Comparison of ENCODE assay signal across 8 mouse cellular contexts in the genomic region with DNA sequence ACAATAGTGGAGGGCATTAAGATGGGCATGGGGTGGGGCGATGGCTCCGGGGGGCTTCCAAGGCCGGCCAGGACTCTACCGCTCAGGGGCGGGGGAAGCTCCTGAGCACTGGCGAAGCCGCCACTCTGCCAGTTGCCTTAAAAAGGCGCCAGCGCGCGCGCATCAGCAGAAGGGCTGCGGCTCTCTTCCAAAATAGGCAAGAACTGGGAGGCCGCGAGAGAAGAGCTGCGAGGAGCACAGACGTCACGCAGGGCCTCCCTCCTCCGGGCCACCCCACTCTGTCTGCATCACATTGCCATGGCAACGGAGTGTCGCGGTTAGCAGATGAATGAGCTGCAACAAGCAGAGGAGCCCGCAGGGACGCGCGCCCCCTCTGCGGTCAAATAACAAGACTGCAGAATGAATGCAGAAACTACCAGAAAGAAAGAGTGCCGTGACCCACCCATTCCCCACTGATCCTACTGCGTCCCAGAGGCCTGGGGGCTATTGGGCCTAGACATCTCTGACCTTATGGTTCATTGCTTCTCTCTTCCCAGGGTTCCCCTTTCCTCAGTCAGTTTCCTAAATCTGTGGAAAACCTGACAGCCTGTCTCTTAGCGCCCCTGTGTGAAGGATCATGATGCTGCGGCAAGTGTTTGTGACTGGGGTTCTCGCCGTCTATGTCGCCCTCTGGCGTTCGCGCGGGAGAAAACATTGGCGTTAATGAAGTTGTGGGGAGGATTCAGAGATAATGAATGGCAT. TPM values are rescaled to one million over a fixed set of nuclear protein-coding genes. Genes with fewer than 3 reads are reported as not detected.
DNase-seq lines count a peak whose midpoint lies in the region; ATAC-seq and TF ChIP-seq lines count a peak whose summit lies in the region.

No protein-coding gene starts in this region.

- peak overlapping the region; percentile 26; the same call in 1 of the 2 replicates for H3K9ac ChIP-seq in embryonic facial prominence, embryonic 11.5 days (replicated peaks; ENCODE audit: low read length)
- peak overlapping the region; percentile 47 for H3K9ac ChIP-seq in limb, embryonic 12.5 days (replicated peaks)
- H3K9ac ChIP-seq in midbrain, embryonic 16.5 days (ENCODE audit: low read depth, low read length) = peak overlapping the region; percentile 66

- no peaks in the 10 kb centered on the region for H3K36me3 ChIP-seq in embryonic facial prominence, embryonic 11.5 days (replicated peaks; ENCODE audit: control insufficient read depth, insufficient read depth, low read depth, low read length)
- H3K36me3 ChIP-seq in limb, embryonic 12.5 days = no peaks in the 10 kb centered on the region
- no peaks in the 10 kb centered on the region for H3K36me3 ChIP-seq in midbrain, embryonic 16.5 days (ENCODE audit: control insufficient read depth, insufficient read depth, low read length)
- no peaks in the 10 kb centered on the region for H3K36me3 ChIP-seq in spleen, adult 2 months (ENCODE audit: control insufficient read depth, insufficient read depth, low read length)

- 0 out of 2 replicates have a peak, but pooled peaks cover 2% of the 10 kb centered on the region for H3K4me1 ChIP-seq in embryonic facial prominence, embryonic 11.5 days (ENCODE audit: control insufficient read depth, insufficient read depth, low read length)
- H3K4me1 ChIP-seq in limb, embryonic 12.5 days (replicated peaks) = peaks cover 8% of the 10 kb centered on the region
- H3K4me1 ChIP-seq in midbrain, embryonic 16.5 days (ENCODE audit: control insufficient read depth, insufficient read depth, low read length) = peaks cover 24% of the 10 kb centered on the region
- H3K4me1 ChIP-seq in spleen, adult 2 months (ENCODE audit: control insufficient read depth, insufficient read depth, insufficient read length) = peaks cover 4% of the 10 kb centered on the region; the same call in 1 of the 2 replicates

- under 1% methylated on average over 39 of the region's 39 CpGs for WGBS in embryonic facial prominence, embryonic 11.5 days
- 1% methylated on average over 39 of the region's 39 CpGs for WGBS in limb, embryonic 12.5 days
- under 1% methylated on average over 39 of the region's 39 CpGs for WGBS in midbrain, embryonic 16.5 days
- WGBS in spleen, adult 2 months = 2% methylated on average over 39 of the region's 39 CpGs

- TF ChIP-seq POLR2A in spleen, adult 2 months (IDR thresholded peaks at IDR 0.05; ENCODE audit: low read depth, low read length) = no peak

- peak overlapping the region; percentile 35 for H3K4me2 ChIP-seq in embryonic facial prominence, embryonic 11.5 days (ENCODE audit: low read depth, low read length)
- peak overlapping the region; percentile 64 for H3K4me2 ChIP-seq in limb, embryonic 12.5 days
- peak overlapping the region; percentile 72 for H3K4me2 ChIP-seq in midbrain, embryonic 16.5 days (ENCODE audit: low read length)

- no peaks in the 10 kb centered on the region for H3K27me3 ChIP-seq in embryonic facial prominence, embryonic 11.5 days (ENCODE audit: control insufficient read depth, insufficient read depth, low read length)
- peaks cover 29% of the 10 kb centered on the region for H3K27me3 ChIP-seq in limb, embryonic 12.5 days
- no peaks in the 10 kb centered on the region for H3K27me3 ChIP-seq in midbrain, embryonic 16.5 days (ENCODE audit: control insufficient read depth, insufficient read depth, low read depth, low read length)
- no peaks in the 10 kb centered on the region; the same call in 1 of the 2 replicates for H3K27me3 ChIP-seq in spleen, adult 2 months (ENCODE audit: control insufficient read depth, insufficient read depth, low read length)

- peak overlapping the region; percentile 19; the same call in 1 of the 2 replicates for H3K4me3 ChIP-seq in embryonic facial prominence, embryonic 11.5 days (ENCODE audit: low read depth, low read length)
- H3K4me3 ChIP-seq in limb, embryonic 12.5 days (replicated peaks) = peak overlapping the region; percentile 34
- H3K4me3 ChIP-seq in midbrain, embryonic 16.5 days (ENCODE audit: low read depth, low read length) = peak overlapping the region; percentile 41
- no peak overlapping the region for H3K4me3 ChIP-seq in spleen, adult 2 months (ENCODE audit: extremely low read depth, insufficient read depth, insufficient read length)

- ATAC-seq in embryonic facial prominence, embryonic 11.5 days (replicated peaks; ENCODE audit: insufficient number of reproducible peaks, low FRiP score, low TSS enrichment, low read depth) = peak; percentile 91
- peak; percentile 82 for ATAC-seq in limb, embryonic 12.5 days (ENCODE audit: insufficient number of reproducible peaks, insufficient read depth, low FRiP score, low TSS enrichment, low read depth)
- ATAC-seq in midbrain, embryonic 16.5 days = peak; percentile 98

- TF ChIP-seq CTCF in spleen, adult 2 months (IDR thresholded peaks at IDR 0.05; ENCODE audit: extremely low read depth, insufficient read depth, insufficient read length, insufficient replicate concordance) = peak; percentile 95; the same call in 1 of the 2 replicates

- DNase-seq in 3134 (ENCODE audit: extremely low read depth, insufficient read length, low spot score) = peak; percentile 80
- peak; percentile 88 for DNase-seq in adrenal gland, postnatal 14 days
- peak; percentile 92 for DNase-seq in embryonic facial prominence, embryonic 11.5 days (ENCODE audit: low spot score)
- peak; percentile 66 for DNase-seq in heart, adult 8-10 months (ENCODE audit: low spot score)
- peak; percentile 48 to 70 for DNase-seq in kidney, adult 8-10 months
- DNase-seq in spleen, adult 2 months (ENCODE audit: low read depth in 1 of 2, low spot score in 2 of 2) = peak; percentile 59 to 68

- H3K9me3 ChIP-seq in embryonic facial prominence, embryonic 11.5 days (replicated peaks; ENCODE audit: control insufficient read depth, low read length) = no peaks in the 10 kb centered on the region
- H3K9me3 ChIP-seq in limb, embryonic 12.5 days = peaks cover 10% of the 10 kb centered on the region; the same call in 1 of the 2 replicates
- no peaks in the 10 kb centered on the region for H3K9me3 ChIP-seq in midbrain, embryonic 16.5 days (replicated peaks; ENCODE audit: control insufficient read depth, low read length, poor library complexity, severe bottlenecking)

- H3K27ac ChIP-seq in embryonic facial prominence, embryonic 11.5 days (replicated peaks; ENCODE audit: low read depth, low read length) = no peak overlapping the region
- peak overlapping the region; percentile 41; the same call in 1 of the 2 replicates for H3K27ac ChIP-seq in limb, embryonic 12.5 days
- peak overlapping the region; percentile 95 for H3K27ac ChIP-seq in midbrain, embryonic 16.5 days (ENCODE audit: low read length)
- H3K27ac ChIP-seq in spleen, adult 2 months (ENCODE audit: insufficient read depth, low read length) = no peak overlapping the region

RNA-seq across cellular contexts. Expression of a gene that starts 11.7 kb away (rescaled TPM):
- 0.26 TPM in 2 replicates for total RNA-seq in adrenal gland, postnatal 14 days (2021)
- not detected in 2 replicates for polyA plus RNA-seq in embryonic facial prominence, embryonic 11.5 days (2014; fragmentation: Nextera tagmentation; extraction: Ambion mirVana)
- under 1 TPM in 1 of 4 experiments, not detected in 3; 0.08 TPM for total RNA-seq in heart, adult 8-10 months (2022)
- not detected in 2 replicates for polyA plus RNA-seq in limb, embryonic 12.5 days (2016; fragmentation: Nextera tagmentation; extraction: Ambion mirVana)
- polyA plus RNA-seq in midbrain, embryonic 16.5 days (2015; fragmentation: Nextera tagmentation; extraction: Ambion mirVana) = 0.58 and 0.82 TPM in 2 replicates
- polyA plus RNA-seq in spleen, adult 2 months (2012; rRNA removed) = 0.72 and 1.1 TPM in 2 replicates

RNA-seq across cellular contexts. Expression of a gene that starts 21.8 kb away (rescaled TPM):
- total RNA-seq in adrenal gland, postnatal 14 days (2021) = 2.3 and 4.4 TPM in 2 replicates
- polyA plus RNA-seq in embryonic facial prominence, embryonic 11.5 days (2014; fragmentation: Nextera tagmentation; extraction: Ambion mirVana) = 3.9 and 4.4 TPM in 2 replicates
- 10 to 100 TPM in 2 of 4 experiments, 1 to 10 TPM in 2; 8.8 to 11.9 (median 10.6) TPM for total RNA-seq in heart, adult 8-10 months (2022)
- polyA plus RNA-seq in limb, embryonic 12.5 days (2016; fragmentation: Nextera tagmentation; extraction: Ambion mirVana) = 4.9 and 5.7 TPM in 2 replicates
- polyA plus RNA-seq in midbrain, embryonic 16.5 days (2015; fragmentation: Nextera tagmentation; extraction: Ambion mirVana) = 12.1 and 16.0 TPM in 2 replicates
- 6.8 and 8.8 TPM in 2 replicates for polyA plus RNA-seq in spleen, adult 2 months (2012; rRNA removed)

RNA-seq across cellular contexts. Expression of a gene that starts 36.8 kb away (rescaled TPM):
- total RNA-seq in adrenal gland, postnatal 14 days (2021) = 28.2 and 29.4 TPM in 2 replicates
- polyA plus RNA-seq in embryonic facial prominence, embryonic 11.5 days (2014; fragmentation: Nextera tagmentation; extraction: Ambion mirVana) = 38.5 and 40.8 TPM in 2 replicates
- 10 to 100 TPM; 45.0 to 47.2 (median 45.6) TPM for total RNA-seq in heart, adult 8-10 months (2022)
- polyA plus RNA-seq in limb, embryonic 12.5 days (2016; fragmentation: Nextera tagmentation; extraction: Ambion mirVana) = 42.3 and 44.8 TPM in 2 replicates
- 82.9 and 102 TPM in 2 replicates for polyA plus RNA-seq in midbrain, embryonic 16.5 days (2015; fragmentation: Nextera tagmentation; extraction: Ambion mirVana)
- polyA plus RNA-seq in spleen, adult 2 months (2012; rRNA removed) = 9.7 and 12.0 TPM in 2 replicates

RNA-seq across cellular contexts. Expression of a gene that starts 36.9 kb away (rescaled TPM):
- total RNA-seq in adrenal gland, postnatal 14 days (2021) = 0.56 and 1.5 TPM in 2 replicates
- polyA plus RNA-seq in embryonic facial prominence, embryonic 11.5 days (2014; fragmentation: Nextera tagmentation; extraction: Ambion mirVana) = 0.96 and 1.6 TPM in 2 replicates
- total RNA-seq in heart, adult 8-10 months (2022) = 1 to 10 TPM; 2.4 to 3.4 (median 2.6) TPM
- 2.4 and 4.1 TPM in 2 replicates for polyA plus RNA-seq in limb, embryonic 12.5 days (2016; fragmentation: Nextera tagmentation; extraction: Ambion mirVana)
- polyA plus RNA-seq in midbrain, embryonic 16.5 days (2015; fragmentation: Nextera tagmentation; extraction: Ambion mirVana) = 2.9 and 4.2 TPM in 2 replicates
- 0.36 and 0.79 TPM in 2 replicates for polyA plus RNA-seq in spleen, adult 2 months (2012; rRNA removed)

RNA-seq across cellular contexts. Expression of a gene that starts 39.3 kb away (rescaled TPM):
- 23.9 and 26.3 TPM in 2 replicates for total RNA-seq in adrenal gland, postnatal 14 days (2021)
- 47.5 and 47.9 TPM in 2 replicates for polyA plus RNA-seq in embryonic facial prominence, embryonic 11.5 days (2014; fragmentation: Nextera tagmentation; extraction: Ambion mirVana)
- 10 to 100 TPM; 13.0 to 17.6 (median 15.6) TPM for total RNA-seq in heart, adult 8-10 months (2022)
- 48.3 and 49.5 TPM in 2 replicates for polyA plus RNA-seq in limb, embryonic 12.5 days (2016; fragmentation: Nextera tagmentation; extraction: Ambion mirVana)
- polyA plus RNA-seq in midbrain, embryonic 16.5 days (2015; fragmentation: Nextera tagmentation; extraction: Ambion mirVana) = 26.8 and 36.2 TPM in 2 replicates
- polyA plus RNA-seq in spleen, adult 2 months (2012; rRNA removed) = 35.8 and 44.7 TPM in 2 replicates

Comparison
In these comparisons a context has a peak if more than half of its experiments do, and no peak if none do; other contexts are left out.
1. H3K27ac ChIP-seq: peak in limb, embryonic 12.5 days (single experiment) and midbrain, embryonic 16.5 days (single experiment); none in embryonic facial prominence, embryonic 11.5 days (single experiment) and spleen, adult 2 months (single experiment).
2. Peak in every context shown above with its lines, with median percentiles within 50 percentile points of each other: DNase-seq, ATAC-seq, H3K4me2 ChIP-seq and H3K9ac ChIP-seq.